Mouse (Mus musculus) CD8-positive naive resting alpha-beta T cell, adult 2 months (primary cell): ENCODE measurements around the gene Cmss1.
A peak's percentile ranks its signal among the peaks of the same experiment; 100 is the strongest.

Experiments used
- DNase-seq, 2 experiments: peaks; one replicate each; pipeline ENCODE4 v3.0.0; 2022; ENCODE audit warnings: low read depth in 2 of 2, low spot score in 2 of 2

Cmss1 gene

GRCm38 (mm10) chr16:57393161-57393560, 213.5 kb downstream of the Cmss1 start:
- no peak for DNase-seq

- DNase-seq = no peak
These were observed 214.2 kb downstream of the Cmss1 start for GRCm38 (mm10) chr16:57392461-57392860.

DNA sequence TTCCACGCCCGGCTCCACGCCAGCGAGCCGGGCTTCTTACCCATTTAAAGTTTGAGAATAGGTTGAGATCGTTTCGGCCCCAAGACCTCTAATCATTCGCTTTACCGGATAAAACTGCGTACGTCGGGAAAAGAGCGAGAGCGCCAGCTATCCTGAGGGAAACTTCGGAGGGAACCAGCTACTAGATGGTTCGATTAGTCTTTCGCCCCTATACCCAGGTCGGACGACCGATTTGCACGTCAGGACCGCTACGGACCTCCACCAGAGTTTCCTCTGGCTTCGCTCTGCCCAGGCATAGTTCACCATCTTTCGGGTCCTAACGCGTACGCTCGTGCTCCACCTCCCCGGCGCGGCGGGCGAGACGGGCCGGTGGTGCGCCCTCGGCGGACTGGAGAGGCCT, 215.5 kb downstream of the Cmss1 start:
- peak; percentile 99 to 100 for DNase-seq

DNA sequence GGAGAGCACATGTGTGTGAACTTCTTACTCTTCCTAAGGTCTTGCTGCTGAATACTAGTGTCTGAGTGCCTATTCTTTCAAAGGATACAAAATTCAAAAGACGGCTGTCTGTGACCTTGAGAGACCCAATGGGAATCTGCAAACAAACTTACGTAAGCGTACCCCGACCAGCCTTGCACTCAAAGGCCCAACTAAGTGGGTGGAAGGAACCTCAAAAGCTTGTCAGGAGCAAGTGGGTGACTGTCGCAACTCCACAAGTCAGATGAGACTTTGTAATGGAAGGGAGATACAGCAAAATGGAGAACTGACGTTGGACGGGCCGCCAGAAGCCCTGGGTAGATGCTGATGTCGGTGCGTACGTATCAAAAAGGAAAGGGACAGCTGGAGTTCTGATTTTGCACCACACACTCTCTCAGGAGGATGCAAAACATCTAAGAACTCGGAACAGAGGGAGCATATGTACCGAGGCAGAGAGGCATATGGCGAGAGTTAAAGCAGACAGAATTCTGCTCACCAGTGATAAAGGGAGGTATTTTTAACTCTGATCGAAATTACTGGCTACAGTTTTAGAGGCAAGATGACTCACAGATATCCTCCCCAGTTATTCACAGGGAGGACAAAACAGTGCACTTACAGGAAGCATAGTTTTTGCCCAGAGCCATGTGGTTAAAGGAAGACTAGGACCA, 217.0 kb downstream of the Cmss1 start:
- DNase-seq = no peak

- DNase-seq = no peak
These were observed 222.4 kb downstream of the Cmss1 start for GRCm38 (mm10) chr16:57384274-57384673.

DNA sequence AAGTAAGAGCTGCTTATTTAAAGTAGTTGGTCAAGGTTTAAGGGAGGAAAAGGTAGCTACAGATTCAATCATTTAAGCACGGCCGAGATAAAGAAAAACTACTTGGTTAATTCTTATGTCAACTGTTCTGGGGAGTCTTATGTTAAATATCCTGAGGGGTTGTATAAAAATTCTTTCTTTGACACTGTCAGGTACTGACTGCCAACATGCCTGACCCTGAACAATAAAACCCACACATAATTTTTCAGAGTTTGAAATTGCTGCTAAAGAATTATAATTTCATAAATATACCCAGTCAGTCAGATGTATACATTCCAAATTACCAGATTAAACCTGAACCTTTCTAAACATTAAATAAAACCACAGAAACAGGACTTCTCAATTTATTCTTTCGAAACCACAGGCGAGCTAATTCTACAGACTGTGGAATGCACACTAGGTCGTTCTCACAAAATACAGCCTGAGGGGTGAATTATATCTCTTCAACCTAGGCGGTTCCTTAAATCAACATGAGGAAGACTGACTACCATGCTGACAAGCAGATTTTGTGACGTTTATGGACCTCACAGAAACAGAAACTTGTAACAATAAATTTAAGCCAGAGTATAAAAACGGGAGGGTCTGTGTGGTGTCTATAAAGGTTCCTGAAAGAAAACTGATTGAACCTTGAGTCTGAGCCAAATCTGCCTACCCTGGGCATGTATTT, 223.2 kb downstream of the Cmss1 start:
- no peak for DNase-seq

- no peak for DNase-seq
These were observed 227.9 kb downstream of the Cmss1 start for GRCm38 (mm10) chr16:57378631-57379330.

- no peak for DNase-seq
These were observed 231.3 kb downstream of the Cmss1 start for GRCm38 (mm10) chr16:57375248-57375837.

GRCm38 (mm10) chr16:57372156-57372555, 234.5 kb downstream of the Cmss1 start:
- no peak for DNase-seq

GRCm38 (mm10) chr16:57369846-57370496, 236.7 kb downstream of the Cmss1 start:
- DNase-seq = no peak

DNA sequence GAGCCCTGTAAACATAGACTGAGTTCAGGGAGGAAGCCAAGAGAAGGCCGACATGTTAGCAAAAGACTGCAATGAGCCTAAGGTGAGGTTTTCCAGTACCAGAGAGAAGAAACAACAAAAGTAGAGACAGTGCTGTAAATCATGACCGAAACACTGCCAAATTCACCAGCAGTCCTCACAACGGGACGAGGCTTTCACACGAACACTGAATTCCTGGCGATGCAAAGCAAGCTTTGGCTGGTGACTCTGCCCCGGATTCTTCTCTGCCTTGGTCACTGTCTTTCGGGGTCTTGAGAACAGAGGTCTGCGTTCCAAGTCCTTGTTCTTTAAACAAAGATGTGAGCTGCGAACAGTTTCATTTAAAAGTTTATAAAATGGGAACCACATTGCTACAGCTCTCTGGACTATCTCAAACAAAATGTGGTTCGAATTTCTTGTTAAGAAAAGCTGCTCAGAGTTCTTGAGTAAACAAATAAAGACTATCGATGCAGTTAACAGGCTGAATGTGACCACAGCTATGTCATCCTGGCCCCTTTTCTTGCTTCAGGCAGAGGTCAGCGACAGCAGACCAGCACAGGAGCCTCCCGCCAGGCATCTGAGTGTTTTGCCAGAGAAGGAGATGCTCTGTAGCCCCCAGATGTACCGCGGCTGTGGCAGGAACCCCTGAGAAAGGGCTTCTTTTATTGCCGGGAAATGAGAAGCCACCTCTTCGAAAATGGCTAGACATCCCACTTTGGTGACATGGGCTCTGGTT, 239.5 kb downstream of the Cmss1 start:
- DNase-seq = no peak

GRCm38 (mm10) chr16:57366141-57366540, 240.5 kb downstream of the Cmss1 start:
- no peak for DNase-seq

DNA sequence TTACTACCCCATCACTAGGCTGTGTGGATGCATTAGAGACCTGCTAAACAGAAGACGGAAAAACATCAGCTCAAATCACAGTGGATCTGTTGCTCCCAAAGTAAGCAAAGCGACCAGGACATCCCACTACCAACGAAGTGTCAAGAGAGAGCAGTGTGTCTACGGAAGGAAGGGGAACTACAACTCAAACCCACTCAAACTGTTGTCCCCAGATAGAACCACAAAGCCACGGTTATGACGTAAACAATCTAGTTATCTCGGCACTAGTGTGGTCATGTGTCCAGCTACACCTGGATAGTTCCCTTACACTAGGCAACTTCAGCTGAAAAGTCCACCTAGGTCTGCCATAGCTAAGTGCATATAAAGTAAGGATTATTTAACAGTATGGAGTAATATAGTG, 242.2 kb downstream of the Cmss1 start:
- no peak for DNase-seq

DNA sequence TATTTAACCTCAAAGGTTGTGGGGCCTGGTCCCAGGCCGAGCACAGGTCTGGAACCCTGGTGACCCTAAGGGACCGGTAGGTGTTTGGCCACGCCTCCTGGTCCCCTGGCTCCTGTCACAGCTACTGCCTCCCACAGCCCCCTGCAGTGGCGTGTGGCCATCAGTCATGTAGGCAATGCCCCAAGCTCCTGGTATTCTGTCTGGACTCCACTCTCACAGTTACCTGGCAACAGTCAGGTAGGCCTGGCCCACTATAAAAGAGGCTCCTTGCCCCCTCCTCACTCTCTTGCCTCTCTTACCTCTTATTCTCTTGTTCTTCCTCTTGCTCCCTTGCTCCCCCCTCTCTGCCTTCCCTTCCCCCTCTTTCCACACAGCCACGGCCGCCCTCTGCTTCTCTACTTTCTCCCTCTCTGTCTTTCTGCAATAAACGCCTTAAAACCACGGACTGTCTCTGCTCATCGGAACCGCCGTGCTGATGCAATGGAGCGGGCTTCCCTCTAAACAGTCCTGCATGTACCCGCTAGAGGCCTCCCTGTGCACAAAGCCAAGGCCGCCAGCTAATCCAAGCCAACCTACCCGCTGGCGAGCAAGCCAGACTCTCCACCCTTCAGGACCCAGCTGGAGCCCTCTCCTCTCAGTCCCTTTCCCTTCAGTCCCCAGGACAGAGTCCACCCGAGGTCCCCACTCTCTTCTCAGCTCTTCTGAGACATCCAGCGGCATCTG, 243.8 kb downstream of the Cmss1 start:
- no peak for DNase-seq

- DNase-seq = no peak
These were observed 245.9 kb downstream of the Cmss1 start for GRCm38 (mm10) chr16:57360785-57361184.

GRCm38 (mm10) chr16:57359251-57359650, 247.4 kb downstream of the Cmss1 start:
- no peak for DNase-seq

DNA sequence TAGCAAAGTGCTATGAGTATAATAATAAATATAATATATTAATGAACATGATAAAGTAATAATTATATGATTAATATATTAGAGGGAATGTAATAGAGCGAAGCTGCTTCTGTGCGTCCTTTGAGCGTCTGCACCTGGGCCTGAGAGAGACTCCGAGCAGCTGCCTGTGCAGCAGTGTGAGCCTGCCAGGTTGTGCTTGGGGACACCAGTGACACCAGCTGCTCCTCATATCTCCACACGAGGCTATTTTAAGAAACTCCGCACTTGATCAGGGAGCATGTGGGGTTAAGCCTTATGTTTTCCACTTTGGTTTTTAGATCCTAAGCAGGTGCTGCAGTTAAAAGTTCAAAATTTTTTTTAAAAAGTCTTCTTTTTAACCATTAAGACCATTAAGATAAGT, 249.7 kb downstream of the Cmss1 start:
- DNase-seq = no peak

DNA sequence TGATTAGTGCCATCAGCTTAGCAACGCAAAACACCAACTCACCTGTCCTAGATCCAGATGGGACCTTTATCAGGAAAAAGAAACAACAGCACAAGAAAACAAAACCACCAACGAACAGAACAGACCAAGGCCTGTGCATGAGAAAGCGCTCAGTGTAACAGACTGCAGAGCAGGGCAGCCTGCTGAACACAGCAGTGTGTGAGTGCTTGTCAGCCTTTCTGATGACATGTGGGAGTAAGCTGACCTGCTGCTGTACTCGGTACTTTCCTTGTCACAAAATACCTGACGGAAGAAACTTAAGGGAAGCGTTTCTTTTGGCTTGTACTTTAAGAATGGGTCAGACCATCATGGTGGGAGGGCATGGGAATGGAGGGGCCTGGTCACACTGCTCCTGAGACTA, 250.2 kb downstream of the Cmss1 start:
- DNase-seq = no peak

GRCm38 (mm10) chr16:57353932-57354331, 252.7 kb downstream of the Cmss1 start:
- DNase-seq = no peak

DNA sequence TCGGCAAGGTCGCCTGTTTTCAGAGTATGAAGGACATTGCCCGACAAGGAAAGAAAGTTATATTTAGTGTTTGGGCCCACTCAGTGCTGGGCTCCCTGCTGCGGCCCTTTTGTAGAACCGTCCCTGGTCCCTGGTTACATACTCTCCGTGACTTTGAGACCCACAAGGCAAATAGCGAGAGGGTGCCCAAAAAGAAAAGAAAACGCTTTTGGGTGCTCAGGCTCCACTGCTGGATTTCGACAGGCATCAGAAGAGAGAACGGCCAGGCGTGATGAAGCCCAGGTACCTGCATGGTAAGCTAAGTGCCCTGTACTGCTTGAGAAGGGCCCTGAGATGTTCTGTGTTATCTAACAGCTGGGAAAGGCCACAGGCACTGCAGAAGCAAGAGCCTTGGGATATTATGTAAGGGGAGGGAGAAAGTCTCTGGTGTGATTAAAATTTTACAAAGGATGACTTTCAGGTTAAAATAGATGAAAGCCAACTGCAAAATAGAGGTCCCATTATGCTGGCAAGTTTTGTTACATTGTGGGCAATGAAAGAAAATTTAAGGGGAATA, 253.4 kb downstream of the Cmss1 start:
- no peak for DNase-seq
